Mouse (Mus musculus): ENCODE results near the gene Il6ra.

DNA sequence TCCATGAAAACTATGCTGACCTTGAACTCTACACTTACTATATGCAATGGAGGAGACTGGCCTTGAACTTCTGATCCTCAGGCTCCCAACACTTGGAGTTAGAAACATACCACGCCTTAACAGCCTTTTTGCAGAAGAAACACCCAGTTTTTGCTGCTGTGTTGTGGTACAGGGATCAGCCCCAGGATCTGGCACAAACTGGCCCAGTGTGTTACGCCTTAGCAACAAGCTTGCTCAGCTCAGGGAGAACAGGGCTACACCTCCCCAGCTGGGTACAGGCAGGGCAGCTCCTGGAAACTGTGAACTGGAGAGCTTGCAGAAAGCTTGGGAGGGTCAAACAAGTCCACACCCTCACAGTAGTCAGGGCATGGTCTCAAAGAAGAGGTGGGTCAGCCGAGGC, 23.5 kb upstream of the Il6ra start:
- TF ChIP-seq CTCF (IDR thresholded peaks at IDR 0.05; ENCODE audit: low read depth) (no peak), EP300 (optimal IDR thresholded peaks at IDR 0.05) (no peak)

Measured in stomach, postnatal 0 days (tissue).